Mouse (Mus musculus): ENCODE measurements around the gene Fank1. TPM values are rescaled to one million over a fixed set of nuclear protein-coding genes. Genes with fewer than 3 reads are reported as not detected.
A peak's percentile ranks its signal among the peaks of the same experiment; 100 is the strongest.

The Fank1 gene
- polyA plus RNA-seq, 1 experiment = not detected

DNA sequence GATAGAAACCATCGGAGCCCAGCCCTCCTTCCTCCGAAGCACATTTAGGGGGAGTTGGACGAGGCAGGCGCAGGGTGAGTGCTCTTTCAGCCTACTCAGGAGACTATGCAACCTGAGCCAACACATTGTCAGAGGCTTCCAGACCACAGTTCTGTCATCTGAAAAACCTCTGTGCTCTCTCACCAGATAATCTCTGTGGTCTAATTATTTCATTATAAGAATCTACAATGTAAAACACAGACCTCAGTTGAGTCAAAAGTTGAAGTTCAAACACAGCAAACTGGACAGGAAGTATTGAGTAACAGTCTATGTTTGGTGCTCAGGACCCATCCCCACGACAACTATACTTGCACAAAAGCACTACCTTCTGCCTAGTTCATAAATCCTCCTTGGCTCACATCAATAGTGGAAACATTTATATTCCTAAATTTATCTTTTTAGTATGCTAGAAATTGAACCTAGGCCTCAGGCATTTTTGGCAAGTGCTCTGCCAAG, 18.7 kb upstream of the Fank1 start:
- no peak overlapping the region for H3K27ac ChIP-seq (replicated peaks; ENCODE audit: low read depth, low read length)
- no peak overlapping the region for H3K4me3 ChIP-seq (ENCODE audit: insufficient read depth, low read depth, low read length)
- no peaks in the 10 kb centered on the region for H3K4me1 ChIP-seq (ENCODE audit: control insufficient read depth, insufficient read depth, insufficient read length, low read length)

GRCm38 (mm10) chr7:133758716-133759115, 17.9 kb upstream of the Fank1 start:
- H3K4me3 ChIP-seq (ENCODE audit: insufficient read depth, low read depth, low read length) = no peak overlapping the region
- H3K4me1 ChIP-seq (ENCODE audit: control insufficient read depth, insufficient read depth, insufficient read length, low read length) = no peaks in the 10 kb centered on the region
- no peak overlapping the region for H3K27ac ChIP-seq (replicated peaks; ENCODE audit: low read depth, low read length)

- H3K4me1 ChIP-seq (ENCODE audit: control insufficient read depth, insufficient read depth, insufficient read length, low read length) = no peaks in the 10 kb centered on the region
- H3K27ac ChIP-seq (replicated peaks; ENCODE audit: low read depth, low read length) = no peak overlapping the region
- H3K4me3 ChIP-seq (ENCODE audit: insufficient read depth, low read depth, low read length) = no peak overlapping the region
These were observed 16.9 kb upstream of the Fank1 start for GRCm38 (mm10) chr7:133759611-133760353.

DNA sequence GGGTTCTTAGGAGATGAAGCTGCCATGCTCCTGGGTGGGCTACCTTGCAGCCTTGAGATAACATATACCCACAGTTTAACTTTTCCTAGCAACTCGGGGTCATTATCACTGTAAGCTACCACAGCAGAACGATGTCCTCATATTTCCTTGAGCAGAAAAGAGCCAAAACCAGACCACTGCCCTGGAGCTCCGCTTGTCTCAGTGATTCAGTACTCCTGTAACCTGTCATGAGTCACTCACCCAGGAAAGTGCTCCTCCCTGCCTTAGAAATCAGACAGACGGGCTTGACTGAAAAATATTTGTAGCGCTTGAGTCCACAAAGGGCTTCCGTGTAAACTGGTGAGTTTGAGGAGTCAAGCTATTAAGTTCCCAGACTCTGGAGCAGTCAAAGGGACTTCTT, 14.0 kb upstream of the Fank1 start:
- Histone ChIP-seq H3K27ac (replicated peaks; ENCODE audit: low read depth, low read length) (no peak overlapping the region), H3K4me3 (ENCODE audit: insufficient read depth, low read depth, low read length) (no peak overlapping the region), H3K4me1 (ENCODE audit: control insufficient read depth, insufficient read depth, insufficient read length, low read length) (no peaks in the 10 kb centered on the region)

GRCm38 (mm10) chr7:133764425-133764824, 12.2 kb upstream of the Fank1 start:
- no peak overlapping the region for H3K4me3 ChIP-seq (ENCODE audit: insufficient read depth, low read depth, low read length)
- no peak overlapping the region for H3K27ac ChIP-seq (replicated peaks; ENCODE audit: low read depth, low read length)
- no peaks in the 10 kb centered on the region for H3K4me1 ChIP-seq (ENCODE audit: control insufficient read depth, insufficient read depth, insufficient read length, low read length)

DNA sequence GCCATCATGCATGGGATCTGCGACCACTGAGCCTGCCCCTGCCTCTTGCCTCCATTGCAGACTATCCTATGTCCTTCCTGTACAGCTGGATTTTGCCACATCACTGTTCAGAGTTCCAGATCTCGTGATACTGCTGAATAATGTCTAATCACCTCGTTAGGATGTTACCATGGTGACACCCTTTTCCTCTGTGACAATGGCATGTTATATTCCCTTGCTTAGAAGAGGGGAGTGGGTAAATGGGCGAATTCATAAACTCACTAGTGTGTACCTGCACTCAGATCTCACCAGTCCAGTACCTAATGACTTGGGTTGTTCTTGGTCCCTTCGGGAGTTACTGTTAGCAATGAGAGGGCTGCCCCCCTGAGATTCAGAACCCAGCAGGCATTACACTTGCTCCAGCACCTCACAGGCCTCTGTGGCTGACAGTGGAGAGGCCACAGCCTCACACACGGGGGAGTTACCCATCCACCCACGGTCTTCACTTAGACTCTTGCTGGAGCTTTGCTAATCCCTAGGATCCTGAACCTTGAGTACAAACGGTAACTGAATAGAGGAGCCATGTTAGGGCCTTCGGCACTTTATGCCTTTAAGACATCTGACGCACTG, 11.3 kb upstream of the Fank1 start:
- H3K4me3 ChIP-seq (ENCODE audit: insufficient read depth, low read depth, low read length) = no peak overlapping the region
- H3K4me1 ChIP-seq (ENCODE audit: control insufficient read depth, insufficient read depth, insufficient read length, low read length) = no peaks in the 10 kb centered on the region
- H3K27ac ChIP-seq (replicated peaks; ENCODE audit: low read depth, low read length) = no peak overlapping the region

DNA sequence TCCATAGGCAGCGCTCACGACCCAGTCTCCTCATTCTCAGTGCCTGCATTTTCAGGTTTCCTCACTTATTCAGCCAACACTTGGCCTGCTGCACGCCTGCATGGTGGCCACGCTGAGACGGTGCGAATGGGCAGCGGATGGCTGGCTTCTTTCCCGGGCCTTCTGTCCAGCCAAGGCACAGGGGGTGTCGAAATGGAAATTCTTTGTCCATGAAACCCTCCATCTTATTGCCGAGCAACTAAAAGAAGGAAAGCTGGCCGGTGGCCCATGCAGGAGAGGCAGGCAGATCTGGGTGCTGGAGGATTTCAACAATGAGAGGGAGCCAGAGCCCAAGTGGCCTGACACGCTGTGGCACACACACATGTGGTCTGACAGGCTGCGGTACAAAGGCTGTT, 10.8 kb upstream of the Fank1 start:
- H3K4me3 ChIP-seq (ENCODE audit: insufficient read depth, low read depth, low read length) = no peak overlapping the region
- H3K4me1 ChIP-seq (ENCODE audit: control insufficient read depth, insufficient read depth, insufficient read length, low read length) = no peaks in the 10 kb centered on the region
- H3K27ac ChIP-seq (replicated peaks; ENCODE audit: low read depth, low read length) = no peak overlapping the region; the same call in 1 of the 2 replicates

GRCm38 (mm10) chr7:133768027-133768426, 8.6 kb upstream of the Fank1 start:
- no peak overlapping the region for H3K4me3 ChIP-seq (ENCODE audit: insufficient read depth, low read depth, low read length)
- H3K4me1 ChIP-seq (ENCODE audit: control insufficient read depth, insufficient read depth, insufficient read length, low read length) = no peaks in the 10 kb centered on the region
- H3K27ac ChIP-seq (replicated peaks; ENCODE audit: low read depth, low read length) = no peak overlapping the region

- H3K27ac ChIP-seq (replicated peaks; ENCODE audit: low read depth, low read length) = no peak overlapping the region
- no peaks in the 10 kb centered on the region for H3K4me1 ChIP-seq (ENCODE audit: control insufficient read depth, insufficient read depth, insufficient read length, low read length)
- H3K4me3 ChIP-seq (ENCODE audit: insufficient read depth, low read depth, low read length) = no peak overlapping the region
These were observed 8.1 kb upstream of the Fank1 start for GRCm38 (mm10) chr7:133768517-133768916.

DNA sequence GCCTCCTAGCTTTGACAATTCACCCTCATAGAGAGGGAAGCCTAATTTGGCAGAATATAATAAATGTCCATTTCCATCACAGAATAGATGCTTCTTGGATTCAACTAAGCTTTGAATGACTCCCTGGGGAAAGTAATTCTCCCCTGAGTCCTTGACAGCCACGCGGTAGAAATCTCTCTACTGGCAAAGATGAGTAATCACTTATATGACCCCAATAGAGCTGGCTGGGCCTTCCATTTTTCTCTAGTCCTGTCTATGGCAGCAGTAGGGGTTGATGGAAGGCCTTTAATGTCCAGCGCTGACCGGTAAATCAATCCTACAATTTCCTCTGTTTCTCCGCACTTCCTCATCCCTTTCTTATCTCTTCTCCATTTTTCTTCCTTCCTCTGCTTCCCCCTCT, 1.5 kb upstream of the Fank1 start:
- Histone ChIP-seq H3K27ac (replicated peaks; ENCODE audit: low read depth, low read length) (no peak overlapping the region), H3K4me1 (ENCODE audit: control insufficient read depth, insufficient read depth, insufficient read length, low read length) (peaks cover 14% of the 10 kb centered on the region), H3K4me3 (ENCODE audit: insufficient read depth, low read depth, low read length) (peak overlapping the region; percentile 94)

GRCm38 (mm10) chr7:133775796-133776625, 650 bp upstream of the Fank1 start:
- H3K4me3 ChIP-seq (ENCODE audit: insufficient read depth, low read depth, low read length) = peak overlapping the region; percentile 94
- peaks cover 14% of the 10 kb centered on the region for H3K4me1 ChIP-seq (ENCODE audit: control insufficient read depth, insufficient read depth, insufficient read length, low read length)
- peak overlapping the region; percentile 33 for H3K27ac ChIP-seq (replicated peaks; ENCODE audit: low read depth, low read length)

DNA sequence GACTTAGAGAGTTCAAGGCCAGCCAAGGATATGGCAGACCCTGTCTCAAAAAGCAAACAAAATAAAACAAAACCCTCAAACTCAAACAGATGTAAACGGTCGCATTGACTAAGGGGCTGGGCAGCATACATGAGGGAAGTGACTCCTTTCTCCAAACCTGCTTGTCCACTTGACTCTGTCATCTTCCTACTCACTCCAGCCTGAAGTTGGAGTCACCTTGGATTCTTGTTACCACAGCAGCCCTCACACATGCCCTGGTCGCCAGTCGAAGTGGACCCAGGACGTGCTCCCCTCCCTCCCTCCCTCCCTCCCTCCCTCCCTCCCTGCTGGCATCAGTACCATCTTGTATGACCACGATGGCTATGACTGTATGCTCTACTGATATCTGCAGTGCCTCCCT, 4.9 kb downstream of the Fank1 start:
- no peak overlapping the region for H3K27ac ChIP-seq (replicated peaks; ENCODE audit: low read depth, low read length)
- H3K4me1 ChIP-seq (ENCODE audit: control insufficient read depth, insufficient read depth, insufficient read length, low read length) = no peaks in the 10 kb centered on the region

GRCm38 (mm10) chr7:133781991-133782390, 5.3 kb downstream of the Fank1 start:
- Histone ChIP-seq H3K4me3 (ENCODE audit: insufficient read depth, low read depth, low read length) (peak overlapping the region; percentile 27; the same call in 1 of the 2 replicates), H3K27ac (replicated peaks; ENCODE audit: low read depth, low read length) (0 out of 2 replicates have a peak overlapping the region, but pooled peaks have one; percentile 21), H3K4me1 (ENCODE audit: control insufficient read depth, insufficient read depth, insufficient read length, low read length) (no peaks in the 10 kb centered on the region)

More for the DNA sequence above, 4.9 kb downstream of the Fank1 start:
- H3K4me3 ChIP-seq (ENCODE audit: insufficient read depth, low read depth, low read length) = no peak overlapping the region; the same call in 1 of the 2 replicates

- peak within 1 kb of the TSS; percentile 35 for H3K4me3 ChIP-seq (ENCODE audit: insufficient read depth, low read depth, low read length)
- H3K4me1 ChIP-seq (ENCODE audit: control insufficient read depth, insufficient read depth, insufficient read length, low read length) = no peaks in the 10 kb centered on the region
- H3K27ac ChIP-seq (replicated peaks; ENCODE audit: low read depth, low read length) = peak within 1 kb of the TSS; percentile 21; the same call in 1 of the 2 replicates
These were observed 6.2 kb downstream of the Fank1 start, which contains the start of gene Dhx32 for GRCm38 (mm10) chr7:133782717-133783435. Gene Dhx32, minus strand, starts transcription at chr7:133782726.
